Mouse (Mus musculus) lung, postnatal 0 days (tissue): ENCODE data around the gene Pde4d.

Experiments
- CTCF ChIP-seq: IDR thresholded peaks from 2 replicates; pipeline ENCODE4 v1.5.1; 2016; ENCODE audit warnings: antibody characterized with exemption, mild to moderate bottlenecking
- EP300 ChIP-seq: IDR thresholded peaks from 2 replicates; pipeline ENCODE4 v1.6.1; 2016; ENCODE audit warnings: antibody characterized with exemption, mild to moderate bottlenecking, control low read depth

- TF ChIP-seq CTCF, result no peak
- no peak for TF ChIP-seq EP300
Observed at GRCm38 (mm10) chr13:108431776-108432175, 18.0 kb upstream of the Pde4d start.
